22 mouse cellular contexts compared by ENCODE assay signal in genomic region chr9:56370710-56371109, GRCm38 (mm10). TPM values are rescaled to one million over a fixed set of nuclear protein-coding genes. Genes with fewer than 3 reads are reported as not detected.
A peak's percentile ranks its signal among the peaks of the same experiment; 100 is the strongest.
DNase-seq lines count a peak whose midpoint lies in the region; ATAC-seq and TF ChIP-seq lines count a peak whose summit lies in the region.
"Had no signal": no experiment of that assay in that cellular context is flagged by ENCODE, and none has a peak within 500 bp of the region (broad histone marks: within the 10 kb centered on the region; RNA-seq: fewer than 3 reads in every experiment).

No protein-coding gene starts in this region.

- DNase-seq in kidney, adult 2 months = peak; percentile 12
- no peak for DNase-seq in kidney, postnatal 25 days
- DNase-seq in 3134 (ENCODE audit: extremely low read depth, insufficient read length, low spot score) = peak; percentile 47
- DNase-seq in Muller cell, postnatal 12 days (ENCODE audit: inconsistent ontology term) = peak; percentile 89
- peak; percentile 13 for DNase-seq in c-Kit-positive CD71-positive TER-119-negative erythroid progenitor cells, embryonic 14.5 days (ENCODE audit: low read depth)
- no peak for DNase-seq in left cerebral cortex, adult 2 months (ENCODE audit: extremely low spot score in 1 of 2, low spot score in 2 of 2)
- DNase-seq in midbrain, embryonic 14.5 days = no peak
- DNase-seq in hindbrain, embryonic 14.5 days (ENCODE audit: low spot score) = no peak
- DNase-seq: cerebellum, adult 11 months; cerebellum, postnatal 25 days; gastrocnemius, adult 2 months; heart, adult 11 months; heart, postnatal 10 days; kidney, adult 18-20 months; lung, postnatal 14 days had no signal

- peaks cover 7% of the 10 kb centered on the region; the same call in 1 of the 2 replicates for H3K4me1 ChIP-seq in kidney, adult 2 months (ENCODE audit: control insufficient read depth, insufficient read depth, low read length)
- H3K4me1 ChIP-seq in midbrain, embryonic 14.5 days (ENCODE audit: control insufficient read depth, insufficient read depth, low read length) = no peaks in the 10 kb centered on the region
- H3K4me1 ChIP-seq in hindbrain, embryonic 14.5 days (replicated peaks; ENCODE audit: control insufficient read depth, insufficient read depth, low read length) = no peaks in the 10 kb centered on the region
- H3K4me1 ChIP-seq: forebrain, embryonic 15.5 days had no signal

- no peak overlapping the region for H3K9ac ChIP-seq in midbrain, embryonic 14.5 days (replicated peaks; ENCODE audit: low read length)
- H3K9ac ChIP-seq in hindbrain, embryonic 14.5 days = no peak overlapping the region
- H3K9ac ChIP-seq: forebrain, embryonic 15.5 days; limb, embryonic 12.5 days; midbrain, embryonic 12.5 days had no signal

- no peak for TF ChIP-seq CTCF in kidney, adult 2 months (conservative IDR thresholded peaks at IDR 0.05; ENCODE audit: insufficient read depth, insufficient read length, low read depth, low read length)
- TF ChIP-seq CTCF in left cerebral cortex, adult 2 months (IDR thresholded peaks at IDR 0.05) = no peak

- ATAC-seq in midbrain, embryonic 14.5 days (ENCODE audit: low FRiP score, low TSS enrichment) = no peak
- ATAC-seq in hindbrain, embryonic 14.5 days (ENCODE audit: low FRiP score) = no peak
- ATAC-seq: activated CD4-positive, CD25-positive, alpha-beta regulatory T cell, adult 4 months; CD4-positive, CD25-positive, alpha-beta regulatory T cell, adult 4 months; forebrain, embryonic 15.5 days; hindbrain, embryonic 16.5 days had no signal

- H3K27me3 ChIP-seq in kidney, adult 2 months (replicated peaks; ENCODE audit: control insufficient read depth, insufficient read depth, low read length) = no peaks in the 10 kb centered on the region
- no peaks in the 10 kb centered on the region for H3K27me3 ChIP-seq in midbrain, embryonic 14.5 days (ENCODE audit: control insufficient read depth, insufficient read depth, low read length)
- H3K27me3 ChIP-seq in hindbrain, embryonic 14.5 days (ENCODE audit: control insufficient read depth, insufficient read depth, low read length) = no peaks in the 10 kb centered on the region
- H3K27me3 ChIP-seq: forebrain, embryonic 15.5 days; limb, embryonic 12.5 days; midbrain, embryonic 12.5 days had no signal

- no peak overlapping the region for H3K4me3 ChIP-seq in kidney, adult 2 months (ENCODE audit: insufficient read depth, low read depth, low read length)
- no peak overlapping the region for H3K4me3 ChIP-seq in left cerebral cortex, adult 2 months
- H3K4me3 ChIP-seq in midbrain, embryonic 14.5 days (replicated peaks; ENCODE audit: low read depth, low read length) = no peak overlapping the region
- H3K4me3 ChIP-seq in hindbrain, embryonic 14.5 days (replicated peaks; ENCODE audit: low read length) = no peak overlapping the region
- H3K4me3 ChIP-seq: erythroblast, embryonic 14.5 days; forebrain, embryonic 15.5 days; gastrocnemius, adult 2 months; limb, embryonic 12.5 days; midbrain, embryonic 12.5 days had no signal

- intact Hi-C loops in left cerebral cortex, adult 2 months (cut with DNase I) = loop anchor here (5.0 kb wide), 1 partner anchor 98 kb away; no protein-coding TSS in a partner anchor

- no peaks in the 10 kb centered on the region for H3K36me3 ChIP-seq in kidney, adult 2 months (ENCODE audit: control insufficient read depth, insufficient read depth, low read length)
- no peaks in the 10 kb centered on the region for H3K36me3 ChIP-seq in midbrain, embryonic 14.5 days (ENCODE audit: control insufficient read depth, insufficient read depth, low read length)
- no peaks in the 10 kb centered on the region for H3K36me3 ChIP-seq in hindbrain, embryonic 14.5 days (replicated peaks; ENCODE audit: control insufficient read depth, insufficient read depth)
- H3K36me3 ChIP-seq: forebrain, embryonic 15.5 days; limb, embryonic 12.5 days; midbrain, embryonic 12.5 days had no signal

- 0 out of 2 replicates have a peak, but pooled peaks cover 2% of the 10 kb centered on the region for H3K9me3 ChIP-seq in midbrain, embryonic 14.5 days (ENCODE audit: control insufficient read depth, low read length)
- H3K9me3 ChIP-seq in hindbrain, embryonic 14.5 days (ENCODE audit: control insufficient read depth, low read length) = peaks cover 4% of the 10 kb centered on the region; the same call in 1 of the 2 replicates
- H3K9me3 ChIP-seq: forebrain, embryonic 15.5 days; limb, embryonic 12.5 days; midbrain, embryonic 12.5 days had no signal

- H3K27ac ChIP-seq in kidney, adult 2 months (ENCODE audit: insufficient read depth, low read depth, low read length) = no peak overlapping the region
- no peak overlapping the region for H3K27ac ChIP-seq in left cerebral cortex, adult 2 months
- H3K27ac ChIP-seq in midbrain, embryonic 14.5 days (replicated peaks; ENCODE audit: low read depth, low read length) = no peak overlapping the region
- no peak overlapping the region for H3K27ac ChIP-seq in hindbrain, embryonic 14.5 days
- H3K27ac ChIP-seq: forebrain, embryonic 15.5 days; gastrocnemius, adult 2 months; limb, embryonic 12.5 days; midbrain, embryonic 12.5 days had no signal

- TF ChIP-seq POLR2A in kidney, adult 2 months (IDR thresholded peaks at IDR 0.05; ENCODE audit: low read depth, low read length) = no peak

- 65% methylated on average over 5 of the region's 5 CpGs for WGBS in kidney, adult 2 months
- WGBS in midbrain, embryonic 14.5 days = 71% methylated on average over 5 of the region's 5 CpGs
- 61% methylated on average over 5 of the region's 5 CpGs for WGBS in hindbrain, embryonic 14.5 days

- no peak overlapping the region for H3K4me2 ChIP-seq in midbrain, embryonic 14.5 days (ENCODE audit: low read length)
- no peak overlapping the region for H3K4me2 ChIP-seq in hindbrain, embryonic 14.5 days (replicated peaks)
- H3K4me2 ChIP-seq: forebrain, embryonic 15.5 days; limb, embryonic 12.5 days; midbrain, embryonic 12.5 days had no signal

RNA-seq across cellular contexts. Expression of gene Peak1, which starts 47.2 kb away (rescaled TPM):
- polyA plus RNA-seq in kidney, adult 2 months (2012; rRNA removed) = 7.4 and 8.5 TPM in 2 replicates
- 10 to 100 TPM; 36.7 TPM for total RNA-seq in left cerebral cortex, adult 2 months (2021)
- 4.2 and 4.7 TPM in 2 replicates for polyA plus RNA-seq in midbrain, embryonic 14.5 days (2014; fragmentation: Nextera tagmentation; extraction: Ambion mirVana)
- polyA plus RNA-seq in hindbrain, embryonic 14.5 days (2014; fragmentation: Nextera tagmentation; extraction: Ambion mirVana) = 6.9 and 7.7 TPM in 2 replicates

RNA-seq across cellular contexts. Expression of gene Hmg20a, which starts 47.7 kb away (rescaled TPM):
- 23.2 and 23.9 TPM in 2 replicates for polyA plus RNA-seq in kidney, adult 2 months (2012; rRNA removed)
- total RNA-seq in left cerebral cortex, adult 2 months (2021) = 10 to 100 TPM; 66.1 to 70.1 TPM
- 68.4 and 94.3 TPM in 2 replicates for polyA plus RNA-seq in midbrain, embryonic 14.5 days (2014; fragmentation: Nextera tagmentation; extraction: Ambion mirVana)
- 75.7 and 79.9 TPM in 2 replicates for polyA plus RNA-seq in hindbrain, embryonic 14.5 days (2014; fragmentation: Nextera tagmentation; extraction: Ambion mirVana)

Comparison
In these comparisons a context has a peak if more than half of its experiments do, and no peak if none do; other contexts are left out.
1. DNase-seq: peak in kidney, adult 2 months (single experiment), 3134 (single experiment), Muller cell, postnatal 12 days (single experiment) and c-Kit-positive CD71-positive TER-119-negative erythroid progenitor cells, embryonic 14.5 days (single experiment); none in kidney, postnatal 25 days (0 of 2), left cerebral cortex, adult 2 months (0 of 2), midbrain, embryonic 14.5 days (single experiment) and hindbrain, embryonic 14.5 days (single experiment).